Mouse (Mus musculus) embryo, embryonic 10.5 days (tissue): Measurements from ENCODE around the gene Dcaf12l2.
A peak's percentile ranks its signal among the peaks of the same experiment; 100 is the strongest.

Source experiments
- DNase-seq: peaks from one replicate; pipeline ENCODE4 v3.0.0-alpha.2; 2015; ENCODE audit warnings: low spot score

Dcaf12l2 gene

DNA sequence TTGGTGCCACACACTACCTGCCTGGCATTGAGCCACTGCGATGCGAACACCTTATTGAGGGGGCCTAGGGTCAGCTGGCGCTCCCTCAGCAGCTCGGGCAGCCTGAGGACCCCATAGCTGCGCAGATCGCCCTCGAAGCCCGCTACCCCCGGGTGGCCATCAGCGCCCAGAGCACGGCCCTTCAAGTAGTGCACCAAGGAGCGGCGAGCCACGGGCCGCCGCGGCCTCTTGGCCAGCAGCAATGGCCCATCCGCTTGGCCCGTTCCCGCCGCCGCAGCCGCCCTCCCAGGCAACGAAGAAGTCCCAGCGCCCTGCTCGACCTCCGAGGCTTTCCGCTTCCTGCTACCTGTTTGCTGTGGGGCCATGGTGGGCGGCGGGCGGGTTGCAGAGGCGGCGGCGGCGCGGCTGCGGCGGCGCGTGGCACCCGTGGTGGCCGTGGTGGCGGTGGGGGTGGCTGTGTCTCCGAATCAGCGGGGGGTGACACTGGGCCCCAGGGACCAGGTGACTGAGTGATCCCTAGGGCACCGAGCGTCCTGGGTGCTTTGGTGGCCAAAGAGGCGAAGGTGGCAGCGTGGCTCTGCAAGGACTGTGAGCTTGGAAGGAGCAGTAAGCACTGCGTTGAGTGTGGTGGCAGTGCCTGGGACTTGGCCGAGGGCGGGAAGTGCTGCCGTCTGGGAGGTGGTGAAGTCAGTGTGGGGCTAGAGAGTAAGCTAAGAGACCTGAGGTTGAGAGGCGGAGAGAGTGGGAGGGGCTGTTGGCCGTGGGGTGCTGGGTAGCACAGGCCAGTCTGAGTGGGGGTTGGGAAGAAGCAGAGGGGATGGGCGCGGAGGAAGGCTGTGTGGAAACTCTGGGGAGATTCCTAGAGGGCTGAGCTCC, at the start of gene Dcaf12l2:
TSS of gene Dcaf12l2 (minus strand) at position 697 of the 876 bp plus-strand sequence.
- peak; percentile 49 for DNase-seq

GRCm38 (mm10) chrX:44367280-44367645, 879 bp downstream of the Dcaf12l2 start:
- DNase-seq, result no peak
